Mouse (Mus musculus) layer of hippocampus, postnatal 14 days (tissue): ENCODE measurements at regions not wholly inside any gene's neighbourhood (a gene's known extent, or its start where the extent isn't known, plus 50 kb on each side); places are given as distances from the start of the nearest gene placed in this dataset.

Experiments used
- DNase-seq, 2 experiments: peaks; one replicate each; pipeline ENCODE4 v3.0.0; 2021 to 2022; ENCODE audit warnings: low spot score in 2 of 2, mixed read lengths in 1 of 2

- DNase-seq, result no peak
Observed at GRCm38 (mm10) chr12:16477572-16477971, 133.2 kb downstream of the Lpin1 start.

- DNase-seq, result peak in 1 of 2 experiments; percentile 5
Observed at GRCm38 (mm10) chr12:16474361-16475080, 136.2 kb downstream of the Lpin1 start.

- no peak for DNase-seq
Observed at GRCm38 (mm10) chr12:16457419-16457818, 153.3 kb downstream of the Lpin1 start.

GRCm38 (mm10) chr12:16450771-16451435 lies 159.9 kb downstream of the Lpin1 start:
- DNase-seq, result peak in 1 of 2 experiments; percentile 33

GRCm38 (mm10) chr12:16438717-16439116 lies 172.0 kb downstream of the Lpin1 start:
- DNase-seq, result no peak

GRCm38 (mm10) chr12:16436961-16437360 lies 173.8 kb downstream of the Lpin1 start:
- no peak for DNase-seq

GRCm38 (mm10) chr12:16436255-16436654 lies 174.5 kb downstream of the Lpin1 start:
- DNase-seq, result no peak

GRCm38 (mm10) chr12:16434739-16435138 lies 176.0 kb downstream of the Lpin1 start:
- DNase-seq, result peak in 1 of 2 experiments; percentile 39

GRCm38 (mm10) chr12:16434225-16434624 lies 176.5 kb downstream of the Lpin1 start:
- DNase-seq, result peak; percentile 21 to 65

- no peak for DNase-seq
Observed at GRCm38 (mm10) chr12:16425980-16426379, 184.8 kb downstream of the Lpin1 start.

- DNase-seq, result no peak
Observed at GRCm38 (mm10) chr12:16424526-16424925, 186.2 kb downstream of the Lpin1 start.

GRCm38 (mm10) chr12:16395720-16396119 lies 215.0 kb downstream of the Lpin1 start:
- DNase-seq, result no peak

GRCm38 (mm10) chr12:16392851-16393250 lies 217.9 kb downstream of the Lpin1 start:
- no peak for DNase-seq

- DNase-seq, result peak; percentile 36 to 80
Observed at GRCm38 (mm10) chr12:16391630-16392269, 219.0 kb downstream of the Lpin1 start.

- no peak for DNase-seq
Observed at GRCm38 (mm10) chr12:16391163-16391562, 219.6 kb downstream of the Lpin1 start.

GRCm38 (mm10) chr12:16387035-16387434 lies 223.7 kb downstream of the Lpin1 start:
- DNase-seq, result no peak

- DNase-seq, result no peak
Observed at GRCm38 (mm10) chr12:16384396-16384795, 226.4 kb downstream of the Lpin1 start.

GRCm38 (mm10) chr12:16383499-16383935 lies 227.2 kb downstream of the Lpin1 start:
- DNase-seq, result no peak

GRCm38 (mm10) chr12:16382417-16382988 lies 228.3 kb downstream of the Lpin1 start:
- no peak for DNase-seq

GRCm38 (mm10) chr12:16381026-16381425 lies 229.7 kb downstream of the Lpin1 start:
- no peak for DNase-seq

- no peak for DNase-seq
Observed at GRCm38 (mm10) chr12:16380346-16380745, 230.4 kb downstream of the Lpin1 start.

- no peak for DNase-seq
Observed at GRCm38 (mm10) chr12:16379415-16379814, 231.4 kb downstream of the Lpin1 start.
